Mouse (Mus musculus) hindlimb bud, embryonic 11.5 days (tissue): ENCODE data around the gene Sox18.
A peak's percentile ranks its signal among the peaks of the same experiment; 100 is the strongest.

Experiments
- DNase-seq: peaks from one replicate; pipeline ENCODE4 v3.0.0-alpha.2; 2012; ENCODE audit warnings: low read depth, low spot score; ENCODE audit errors: extremely low spot score

Sox18 gene

GRCm38 (mm10) chr2:181648926-181649325 is 22.5 kb downstream of the Sox18 start:
- DNase-seq = no peak

GRCm38 (mm10) chr2:181646626-181647472 is 24.6 kb downstream of the Sox18 start:
- no peak for DNase-seq

- peak; percentile 20 for DNase-seq
Measured at GRCm38 (mm10) chr2:181645666-181646065, 25.8 kb downstream of the Sox18 start.

- DNase-seq = peak; percentile 37
Measured at GRCm38 (mm10) chr2:181644361-181644760, 27.1 kb downstream of the Sox18 start.

GRCm38 (mm10) chr2:181635865-181636264 is 35.6 kb downstream of the Sox18 start:
- DNase-seq = no peak

GRCm38 (mm10) chr2:181632624-181633023 is 38.8 kb downstream of the Sox18 start:
- DNase-seq = no peak

GRCm38 (mm10) chr2:181628471-181628870 is 43.0 kb downstream of the Sox18 start:
- no peak for DNase-seq

- DNase-seq = no peak
Measured at GRCm38 (mm10) chr2:181623401-181623800, 48.0 kb downstream of the Sox18 start.
